8 mouse cellular contexts compared by ENCODE assay signal in the genomic region with DNA sequence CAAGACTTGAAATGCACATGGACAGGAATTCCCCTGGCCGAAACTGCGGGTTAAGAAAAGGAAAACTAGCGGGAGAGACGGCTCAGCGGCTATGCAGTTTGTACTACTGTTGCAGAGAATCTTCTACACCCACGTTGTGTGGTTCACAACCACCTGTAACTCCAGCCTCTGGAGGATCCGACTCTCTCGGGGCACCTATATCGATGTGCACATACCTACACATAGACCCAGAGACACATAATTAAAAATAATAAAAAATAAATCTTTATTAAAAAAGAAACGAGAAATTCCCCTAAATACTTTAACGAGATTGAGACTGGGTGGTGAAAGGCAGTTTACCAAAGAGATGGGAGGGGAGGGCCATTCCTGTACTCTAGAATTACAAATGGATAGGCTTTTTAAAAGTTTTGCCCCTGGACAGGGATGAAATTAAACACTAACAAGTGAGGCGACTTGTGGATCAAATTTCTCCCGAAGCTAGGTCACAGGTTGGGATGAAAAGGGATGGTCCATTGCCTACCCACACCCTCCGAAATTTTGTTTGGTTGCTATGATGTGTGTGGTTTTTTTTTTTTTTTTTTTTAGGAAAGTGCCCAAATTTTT. TPM values are rescaled to one million over a fixed set of nuclear protein-coding genes. Genes with fewer than 3 reads are reported as not detected.
DNase-seq lines count a peak whose midpoint lies in the region; ATAC-seq and TF ChIP-seq lines count a peak whose summit lies in the region.

No protein-coding gene starts in this region.

- WGBS in embryonic facial prominence, embryonic 11.5 days, result 4% methylated on average over 14 of the region's 14 CpGs
- WGBS in hindbrain, embryonic 14.5 days, result 8% methylated on average over 14 of the region's 14 CpGs
- 5% methylated on average over 14 of the region's 14 CpGs for WGBS in midbrain, embryonic 15.5 days

- peak; percentile 53; the same call in 1 of the 2 replicates for ATAC-seq in embryonic facial prominence, embryonic 11.5 days (replicated peaks; ENCODE audit: insufficient number of reproducible peaks, low FRiP score, low TSS enrichment, low read depth)
- no peak for ATAC-seq in hindbrain, embryonic 14.5 days (ENCODE audit: low FRiP score)
- peak; percentile 51; the same call in 1 of the 2 replicates for ATAC-seq in midbrain, embryonic 15.5 days (replicated peaks)
- no peak for ATAC-seq in CD4-positive, CD25-positive, alpha-beta regulatory T cell, adult 4 months

- TF ChIP-seq CTCF in layer of hippocampus, adult 2 months (conservative IDR thresholded peaks at IDR 0.05), result no peak

- DNase-seq in layer of hippocampus, adult 2 months (ENCODE audit: low spot score in 2 of 2), result no peak
- no peak for DNase-seq in layer of hippocampus, adult 9-10 months (ENCODE audit: low spot score)
- DNase-seq in embryonic facial prominence, embryonic 11.5 days (ENCODE audit: low spot score), result peak; percentile 34
- DNase-seq in hindbrain, embryonic 14.5 days (ENCODE audit: low spot score), result no peak
- no peak for DNase-seq in cerebellum, adult 9-10 months
- no peak for DNase-seq in adrenal gland, adult 8-10 months

- peak overlapping the region; percentile 63 for H3K4me3 ChIP-seq in layer of hippocampus, adult 2 months
- peak overlapping the region; percentile 82 for H3K4me3 ChIP-seq in embryonic facial prominence, embryonic 11.5 days (ENCODE audit: low read depth, low read length)
- peak overlapping the region; percentile 71 for H3K4me3 ChIP-seq in hindbrain, embryonic 14.5 days (replicated peaks; ENCODE audit: low read length)
- H3K4me3 ChIP-seq in midbrain, embryonic 15.5 days, result peak overlapping the region; percentile 75

- peaks cover 2% of the 10 kb centered on the region for H3K4me1 ChIP-seq in embryonic facial prominence, embryonic 11.5 days (ENCODE audit: control insufficient read depth, insufficient read depth, low read length)
- peaks cover 25% of the 10 kb centered on the region for H3K4me1 ChIP-seq in hindbrain, embryonic 14.5 days (replicated peaks; ENCODE audit: control insufficient read depth, insufficient read depth, low read length)
- H3K4me1 ChIP-seq in midbrain, embryonic 15.5 days, result peaks cover 34% of the 10 kb centered on the region

- H3K27ac ChIP-seq in layer of hippocampus, adult 2 months, result peak overlapping the region; percentile 55; the same call in 1 of the 2 replicates
- H3K27ac ChIP-seq in embryonic facial prominence, embryonic 11.5 days (replicated peaks; ENCODE audit: low read depth, low read length), result peak overlapping the region; percentile 100
- H3K27ac ChIP-seq in hindbrain, embryonic 14.5 days, result peak overlapping the region; percentile 94; the same call in 1 of the 2 replicates
- H3K27ac ChIP-seq in midbrain, embryonic 15.5 days, result peak overlapping the region; percentile 91

- no peaks in the 10 kb centered on the region for H3K9me3 ChIP-seq in embryonic facial prominence, embryonic 11.5 days (replicated peaks; ENCODE audit: control insufficient read depth, low read length)
- no peaks in the 10 kb centered on the region for H3K9me3 ChIP-seq in hindbrain, embryonic 14.5 days (ENCODE audit: control insufficient read depth, low read length)
- no peaks in the 10 kb centered on the region for H3K9me3 ChIP-seq in midbrain, embryonic 15.5 days

- H3K36me3 ChIP-seq in embryonic facial prominence, embryonic 11.5 days (replicated peaks; ENCODE audit: control insufficient read depth, insufficient read depth, low read depth, low read length), result no peaks in the 10 kb centered on the region
- H3K36me3 ChIP-seq in hindbrain, embryonic 14.5 days (replicated peaks; ENCODE audit: control insufficient read depth, insufficient read depth), result no peaks in the 10 kb centered on the region
- H3K36me3 ChIP-seq in midbrain, embryonic 15.5 days (replicated peaks), result no peaks in the 10 kb centered on the region

- H3K27me3 ChIP-seq in embryonic facial prominence, embryonic 11.5 days (ENCODE audit: control insufficient read depth, insufficient read depth, low read length), result no peaks in the 10 kb centered on the region
- peaks cover 6% of the 10 kb centered on the region; the same call in 1 of the 2 replicates for H3K27me3 ChIP-seq in hindbrain, embryonic 14.5 days (ENCODE audit: control insufficient read depth, insufficient read depth, low read length)
- H3K27me3 ChIP-seq in midbrain, embryonic 15.5 days (replicated peaks), result 0 out of 2 replicates have a peak, but pooled peaks cover 13% of the 10 kb centered on the region

- peak overlapping the region; percentile 89 for H3K4me2 ChIP-seq in embryonic facial prominence, embryonic 11.5 days (ENCODE audit: low read depth, low read length)
- H3K4me2 ChIP-seq in hindbrain, embryonic 14.5 days (replicated peaks), result peak overlapping the region; percentile 89
- peak overlapping the region; percentile 86 for H3K4me2 ChIP-seq in midbrain, embryonic 15.5 days

- H3K9ac ChIP-seq in embryonic facial prominence, embryonic 11.5 days (replicated peaks; ENCODE audit: low read length), result peak overlapping the region; percentile 98
- H3K9ac ChIP-seq in hindbrain, embryonic 14.5 days, result peak overlapping the region; percentile 79
- H3K9ac ChIP-seq in midbrain, embryonic 15.5 days, result peak overlapping the region; percentile 86; the same call in 1 of the 2 replicates

RNA-seq across cellular contexts. Expression of a gene that starts 0.4 kb away (rescaled TPM):
- 1 to 10 TPM; 4.7 TPM for total RNA-seq in layer of hippocampus, adult 2 months (2021)
- 90.5 and 97.0 TPM in 2 replicates for polyA plus RNA-seq in embryonic facial prominence, embryonic 11.5 days (2014; fragmentation: Nextera tagmentation; extraction: Ambion mirVana)
- 31.2 and 34.3 TPM in 2 replicates for polyA plus RNA-seq in hindbrain, embryonic 14.5 days (2014; fragmentation: Nextera tagmentation; extraction: Ambion mirVana)
- 36.9 TPM in 2 replicates for polyA plus RNA-seq in midbrain, embryonic 15.5 days (2015; fragmentation: Nextera tagmentation; extraction: Ambion mirVana)
- total RNA-seq in adrenal gland, adult 8-10 months (2022), result 10 to 100 TPM; 12.9 to 22.5 (median 17.7) TPM
- under 1 TPM in 1 of 2 experiments, not detected in 1; 0.28 TPM for polyA plus RNA-seq in CD4-positive, CD25-positive, alpha-beta regulatory T cell, adult 4 months (2017; shearing (Covaris generic))

RNA-seq across cellular contexts. Expression of a gene that starts 15.8 kb away (rescaled TPM):
- total RNA-seq in layer of hippocampus, adult 2 months (2021), result 1 to 10 TPM; 3.5 to 4.5 TPM
- not detected in 2 replicates for polyA plus RNA-seq in embryonic facial prominence, embryonic 11.5 days (2014; fragmentation: Nextera tagmentation; extraction: Ambion mirVana)
- 9.4 and 9.8 TPM in 2 replicates for polyA plus RNA-seq in hindbrain, embryonic 14.5 days (2014; fragmentation: Nextera tagmentation; extraction: Ambion mirVana)
- polyA plus RNA-seq in midbrain, embryonic 15.5 days (2015; fragmentation: Nextera tagmentation; extraction: Ambion mirVana), result 13.7 and 14.8 TPM in 2 replicates
- total RNA-seq in adrenal gland, adult 8-10 months (2022), result 1 to 10 TPM; 1.4 to 2.6 (median 2.1) TPM
- polyA plus RNA-seq in CD4-positive, CD25-positive, alpha-beta regulatory T cell, adult 4 months (2017; shearing (Covaris generic)), result not detected

RNA-seq across cellular contexts. Expression of a gene that starts 58.6 kb away (rescaled TPM):
- 100 to 1,000 TPM; 192 to 212 TPM for total RNA-seq in layer of hippocampus, adult 2 months (2021)
- 13.9 and 16.3 TPM in 2 replicates for polyA plus RNA-seq in embryonic facial prominence, embryonic 11.5 days (2014; fragmentation: Nextera tagmentation; extraction: Ambion mirVana)
- 19.2 and 24.1 TPM in 2 replicates for polyA plus RNA-seq in hindbrain, embryonic 14.5 days (2014; fragmentation: Nextera tagmentation; extraction: Ambion mirVana)
- polyA plus RNA-seq in midbrain, embryonic 15.5 days (2015; fragmentation: Nextera tagmentation; extraction: Ambion mirVana), result 34.4 and 40.4 TPM in 2 replicates
- total RNA-seq in adrenal gland, adult 8-10 months (2022), result 10 to 100 TPM in 2 of 4 experiments, 1 to 10 TPM in 2; 2.0 to 13.0 (median 8.0) TPM
- not detected for polyA plus RNA-seq in CD4-positive, CD25-positive, alpha-beta regulatory T cell, adult 4 months (2017; shearing (Covaris generic))

Comparison
In these comparisons a context has a peak if more than half of its experiments do, and no peak if none do; other contexts are left out.
1. ATAC-seq: peak in embryonic facial prominence, embryonic 11.5 days (single experiment) and midbrain, embryonic 15.5 days (single experiment); none in hindbrain, embryonic 14.5 days (single experiment) and CD4-positive, CD25-positive, alpha-beta regulatory T cell, adult 4 months (single experiment).
2. RNA of a gene that starts 0.4 kb away (polyA plus RNA-seq): 90.5 to 97.0 TPM in embryonic facial prominence, embryonic 11.5 days, 36.9 TPM in midbrain, embryonic 15.5 days and 31.2 to 34.3 TPM in hindbrain, embryonic 14.5 days; 0.28 TPM in CD4-positive, CD25-positive, alpha-beta regulatory T cell, adult 4 months; every median in the first group is over 10 times any median in the second.
3. RNA of a gene that starts 15.8 kb away (polyA plus RNA-seq): 13.7 to 14.8 TPM in midbrain, embryonic 15.5 days and 9.4 to 9.8 TPM in hindbrain, embryonic 14.5 days; not detected in embryonic facial prominence, embryonic 11.5 days and not detected in CD4-positive, CD25-positive, alpha-beta regulatory T cell, adult 4 months; every median in the first group is over 10 times any median in the second.
4. RNA of a gene that starts 58.6 kb away (polyA plus RNA-seq): 34.4 to 40.4 TPM in midbrain, embryonic 15.5 days, 19.2 to 24.1 TPM in hindbrain, embryonic 14.5 days and 13.9 to 16.3 TPM in embryonic facial prominence, embryonic 11.5 days; not detected in CD4-positive, CD25-positive, alpha-beta regulatory T cell, adult 4 months; every median in the first group is over 10 times any median in the second.
5. Peak in every context shown above with its lines, with median percentiles within 50 percentile points of each other: H3K27ac ChIP-seq, H3K4me3 ChIP-seq, H3K4me2 ChIP-seq and H3K9ac ChIP-seq.